Mouse (Mus musculus): Measurements from ENCODE around the gene Wwox. TPM values are rescaled to one million over a fixed set of nuclear protein-coding genes. Genes with fewer than 3 reads are reported as not detected.

Gene Wwox
- polyA plus RNA-seq, 1 experiment from 2014 or later: 14.0 TPM

DNA sequence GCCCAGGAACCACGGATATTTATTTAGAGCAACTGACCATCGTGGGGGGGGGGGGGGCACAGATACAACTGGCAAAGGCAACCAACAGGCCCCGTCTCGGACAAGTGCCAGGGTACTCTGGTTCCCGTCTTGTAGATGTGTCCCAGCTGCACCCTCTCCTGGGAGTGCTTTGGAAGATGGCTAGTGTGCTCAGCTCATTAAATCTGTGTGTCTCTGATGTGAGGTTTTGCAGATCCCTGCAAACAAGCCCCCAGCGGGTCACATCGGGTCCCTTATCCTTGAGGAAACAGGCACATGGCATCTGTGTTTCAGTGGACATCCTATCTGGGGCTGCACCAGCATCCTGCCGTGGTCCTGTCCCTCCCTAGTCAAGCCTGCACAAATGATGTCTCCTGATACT is 336.1 kb downstream of the Wwox start:
- Histone ChIP-seq H3K9me3 (no peaks in the 10 kb centered on the region), H3K36me3 (no peaks in the 10 kb centered on the region), H3K4me1 (peaks cover 27% of the 10 kb centered on the region), H3K27ac (replicated peaks) (no peak overlapping the region), H3K4me3 (no peak overlapping the region), H3K4me2 (replicated peaks) (no peak overlapping the region), H3K9ac (replicated peaks) (no peak overlapping the region), H3K27me3 (peaks cover 3% of the 10 kb centered on the region; the same call in 1 of the 2 replicates)
- ATAC-seq (ENCODE audit: low FRiP score, low read depth): no peak
- 78% methylated on average over 8 of the region's 8 CpGs for WGBS

DNA sequence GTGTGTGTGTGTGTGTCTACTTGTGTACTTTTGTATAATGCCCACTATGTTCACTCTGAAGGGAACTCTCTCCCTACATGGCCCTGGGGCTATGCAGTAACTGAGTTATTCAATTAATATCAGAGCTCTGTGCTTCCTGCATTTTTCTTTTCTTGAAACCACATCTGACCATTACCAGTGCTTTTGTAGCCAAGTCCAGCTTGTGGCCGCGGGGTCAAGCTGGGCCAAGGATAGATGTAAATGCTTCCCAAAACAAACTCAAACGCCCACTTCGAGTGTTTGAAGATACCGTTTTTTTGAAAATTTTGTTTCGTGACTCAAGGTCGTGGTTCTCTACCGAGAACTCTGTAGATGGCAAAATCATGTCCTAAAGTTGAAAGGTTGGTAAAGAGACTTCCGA is 337.2 kb downstream of the Wwox start:
- H3K9ac ChIP-seq (replicated peaks): no peak overlapping the region
- peaks cover 27% of the 10 kb centered on the region for H3K4me1 ChIP-seq
- H3K36me3 ChIP-seq: no peaks in the 10 kb centered on the region
- H3K27ac ChIP-seq (replicated peaks): no peak overlapping the region
- no peaks in the 10 kb centered on the region for H3K9me3 ChIP-seq
- peaks cover 3% of the 10 kb centered on the region; the same call in 1 of the 2 replicates for H3K27me3 ChIP-seq
- H3K4me3 ChIP-seq: no peak overlapping the region
- ATAC-seq (ENCODE audit: low FRiP score, low read depth): no peak
- no peak overlapping the region for H3K4me2 ChIP-seq (replicated peaks)
- WGBS: 89% methylated on average over 9 of the region's 9 CpGs

DNA sequence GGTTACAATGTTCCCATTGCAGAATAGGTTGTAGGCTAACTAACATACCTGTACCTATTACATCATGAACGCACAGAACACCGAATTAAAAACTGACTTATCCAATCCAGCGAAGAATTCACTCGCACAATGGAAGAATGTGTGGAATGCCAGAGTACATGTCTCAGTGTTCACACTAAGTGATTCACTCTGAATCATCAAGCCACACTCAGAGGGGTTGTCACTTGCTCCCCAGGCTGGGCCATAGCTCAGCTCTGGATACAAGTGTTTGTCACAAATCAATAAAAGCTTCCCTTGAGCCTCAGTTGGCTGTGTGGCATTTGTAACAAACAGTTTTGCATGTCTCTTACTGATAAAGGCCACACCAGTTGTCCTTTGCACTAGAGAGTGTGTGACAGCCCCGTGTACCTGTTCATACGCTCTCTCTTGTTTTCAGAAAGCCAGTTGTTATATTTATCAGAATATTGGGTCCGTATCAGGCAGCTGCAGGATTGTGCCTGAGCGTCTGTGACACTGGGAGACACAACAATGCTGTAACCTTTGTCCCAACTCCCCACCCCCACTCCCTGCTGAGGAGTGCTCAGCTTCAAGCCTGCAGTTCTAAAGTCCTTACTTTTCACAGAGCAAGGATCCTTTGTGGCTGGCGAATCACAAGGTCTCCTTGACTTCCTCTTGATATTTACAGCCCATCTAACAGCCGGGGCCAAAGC is 338.0 kb downstream of the Wwox start:
- Histone ChIP-seq H3K27ac (replicated peaks) (no peak overlapping the region), H3K9me3 (no peaks in the 10 kb centered on the region), H3K4me1 (peaks cover 25% of the 10 kb centered on the region), H3K27me3 (peaks cover 3% of the 10 kb centered on the region; the same call in 1 of the 2 replicates), H3K9ac (replicated peaks) (no peak overlapping the region), H3K4me2 (replicated peaks) (no peak overlapping the region), H3K36me3 (no peaks in the 10 kb centered on the region), H3K4me3 (no peak overlapping the region)
- ATAC-seq (ENCODE audit: low FRiP score, low read depth): no peak
- 52% methylated on average over 10 of the region's 10 CpGs for WGBS

DNA sequence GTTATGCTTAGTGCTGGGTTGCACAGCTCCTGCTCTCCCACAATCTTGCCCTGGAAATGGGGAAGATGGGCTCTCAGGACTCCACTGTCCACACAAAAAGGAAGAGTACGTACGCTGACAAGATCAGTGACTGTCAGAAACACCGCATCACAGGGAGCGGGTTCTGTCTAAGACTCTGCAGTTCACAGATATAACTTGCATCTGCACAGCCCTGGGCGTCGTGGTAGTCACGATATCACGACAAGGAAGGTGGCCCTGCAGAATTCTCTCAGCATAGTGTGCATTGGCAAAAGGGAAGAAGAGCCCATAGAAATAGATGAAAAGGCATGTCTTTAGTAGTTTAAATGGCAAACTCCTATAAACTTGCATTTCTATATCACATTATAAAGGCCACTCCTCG is 339.5 kb downstream of the Wwox start:
- Histone ChIP-seq H3K27ac (replicated peaks) (no peak overlapping the region), H3K4me3 (no peak overlapping the region), H3K4me2 (replicated peaks) (no peak overlapping the region), H3K36me3 (no peaks in the 10 kb centered on the region), H3K27me3 (peaks cover 8% of the 10 kb centered on the region), H3K9ac (replicated peaks) (no peak overlapping the region), H3K4me1 (peaks cover 11% of the 10 kb centered on the region; the same call in 1 of the 2 replicates), H3K9me3 (no peaks in the 10 kb centered on the region)
- 91% methylated on average over 9 of the region's 9 CpGs for WGBS
- no peak for ATAC-seq (ENCODE audit: low FRiP score, low read depth)

DNA sequence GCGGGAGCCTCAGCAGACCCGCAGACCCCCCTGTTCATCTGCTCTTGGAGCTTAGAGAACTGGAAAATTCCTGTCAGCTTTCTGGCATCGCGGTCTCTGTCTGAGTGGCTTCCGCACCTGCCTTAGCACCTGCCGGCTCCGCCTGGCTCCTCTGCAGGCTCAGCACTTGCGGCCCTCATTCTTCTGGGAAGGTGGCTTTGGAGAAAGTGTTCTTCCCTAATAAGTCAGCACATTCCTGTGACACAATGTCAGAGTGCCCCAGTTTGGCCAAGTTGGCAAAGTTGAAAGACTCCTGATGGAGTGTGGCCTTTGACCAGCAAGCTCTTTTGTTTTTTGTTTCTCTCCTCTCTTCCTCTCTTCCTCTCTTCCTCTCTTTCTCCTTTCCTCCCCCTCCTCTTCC is 343.9 kb downstream of the Wwox start:
- Histone ChIP-seq H3K9me3 (no peaks in the 10 kb centered on the region), H3K4me1 (no peaks in the 10 kb centered on the region), H3K4me3 (no peak overlapping the region), H3K27me3 (peaks cover 4% of the 10 kb centered on the region; the same call in 1 of the 2 replicates), H3K9ac (replicated peaks) (no peak overlapping the region), H3K4me2 (replicated peaks) (no peak overlapping the region), H3K36me3 (no peaks in the 10 kb centered on the region), H3K27ac (replicated peaks) (no peak overlapping the region)
- ATAC-seq (ENCODE audit: low FRiP score, low read depth): no peak
- 87% methylated on average over 8 of the region's 8 CpGs for WGBS

DNA sequence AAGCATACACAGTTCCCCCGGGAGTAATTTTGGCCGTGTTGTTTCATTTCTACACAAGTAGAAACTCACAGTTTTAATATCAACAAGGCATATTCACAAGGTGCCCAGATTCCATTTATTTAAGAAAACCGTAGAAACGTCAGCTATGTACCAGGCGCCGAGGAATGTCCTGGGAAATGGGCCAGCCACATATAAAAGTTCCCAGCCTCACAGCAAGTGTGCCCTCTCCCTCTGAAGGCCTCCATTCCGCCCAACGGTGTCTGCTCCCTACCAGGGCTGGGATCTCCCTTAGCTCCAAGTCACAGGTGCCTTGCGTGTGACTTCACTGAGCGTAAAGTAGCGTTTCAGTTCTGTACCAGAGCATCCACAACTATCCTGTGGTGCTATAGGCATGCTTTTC is 346.4 kb downstream of the Wwox start:
- H3K4me1 ChIP-seq: no peaks in the 10 kb centered on the region

DNA sequence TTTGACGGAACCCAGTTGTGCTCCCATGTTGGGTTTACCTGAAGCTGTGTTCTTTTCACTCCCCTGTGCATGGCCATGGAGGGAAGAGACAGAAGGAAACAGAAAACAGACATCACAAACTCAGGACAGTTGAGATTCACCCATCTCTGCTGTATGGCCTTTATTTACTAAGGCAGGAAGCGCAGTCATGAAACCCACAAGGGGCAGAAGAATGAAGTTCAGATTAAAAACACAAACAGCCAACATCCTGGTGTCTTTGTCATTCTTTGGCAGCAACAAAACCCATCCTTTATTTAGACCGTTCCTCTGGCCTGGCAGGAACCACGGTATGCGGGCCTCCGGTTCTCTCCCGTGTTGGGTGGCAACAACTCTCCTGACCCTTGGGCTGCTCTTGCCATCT is 350.2 kb downstream of the Wwox start:
- ATAC-seq (ENCODE audit: low FRiP score, low read depth): no peak
- WGBS: 94% methylated on average over 7 of the region's 7 CpGs

More for the DNA sequence above, 346.4 kb downstream of the Wwox start:
- H3K27ac ChIP-seq (replicated peaks): no peak overlapping the region
- peaks cover 4% of the 10 kb centered on the region; the same call in 1 of the 2 replicates for H3K27me3 ChIP-seq
- no peaks in the 10 kb centered on the region for H3K9me3 ChIP-seq
- H3K4me2 ChIP-seq (replicated peaks): no peak overlapping the region
- no peak for ATAC-seq (ENCODE audit: low FRiP score, low read depth)
- no peak overlapping the region for H3K9ac ChIP-seq (replicated peaks)
- H3K36me3 ChIP-seq: no peaks in the 10 kb centered on the region
- H3K4me3 ChIP-seq: no peak overlapping the region
- 94% methylated on average over 11 of the region's 11 CpGs for WGBS

DNA sequence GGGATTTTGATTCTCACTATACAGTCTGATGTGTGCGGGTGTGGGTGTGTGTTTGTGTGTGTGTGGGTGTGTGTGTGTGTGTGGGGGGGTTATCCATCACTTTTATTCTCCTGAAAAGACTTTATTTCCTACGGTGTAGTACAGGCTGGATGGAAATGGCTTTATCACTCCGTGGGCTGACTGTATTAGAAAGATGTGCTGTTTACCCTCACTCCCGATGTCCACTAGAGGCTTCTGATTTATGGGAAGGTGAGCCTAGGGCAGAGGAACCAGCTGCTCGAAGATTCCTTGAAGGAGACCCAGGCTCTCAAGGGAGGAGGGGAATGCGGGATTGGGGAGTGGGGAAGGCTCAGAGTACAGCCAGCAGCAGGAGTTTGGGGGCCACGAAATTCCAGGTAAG is 351.3 kb downstream of the Wwox start:
- no peak for ATAC-seq (ENCODE audit: low FRiP score, low read depth)
- H3K27me3 ChIP-seq: no peaks in the 10 kb centered on the region
- H3K4me2 ChIP-seq (replicated peaks): no peak overlapping the region
- 85% methylated on average over 7 of the region's 7 CpGs for WGBS
- no peak overlapping the region for H3K4me3 ChIP-seq
- no peaks in the 10 kb centered on the region for H3K9me3 ChIP-seq
- H3K36me3 ChIP-seq: no peaks in the 10 kb centered on the region
- H3K4me1 ChIP-seq: no peaks in the 10 kb centered on the region
- no peak overlapping the region for H3K27ac ChIP-seq (replicated peaks)
- no peak overlapping the region for H3K9ac ChIP-seq (replicated peaks)

More for the DNA sequence above, 350.2 kb downstream of the Wwox start:
- Histone ChIP-seq H3K4me2 (replicated peaks) (no peak overlapping the region), H3K9ac (replicated peaks) (no peak overlapping the region), H3K36me3 (no peaks in the 10 kb centered on the region), H3K4me1 (no peaks in the 10 kb centered on the region), H3K9me3 (no peaks in the 10 kb centered on the region), H3K4me3 (no peak overlapping the region), H3K27me3 (no peaks in the 10 kb centered on the region), H3K27ac (replicated peaks) (no peak overlapping the region)

DNA sequence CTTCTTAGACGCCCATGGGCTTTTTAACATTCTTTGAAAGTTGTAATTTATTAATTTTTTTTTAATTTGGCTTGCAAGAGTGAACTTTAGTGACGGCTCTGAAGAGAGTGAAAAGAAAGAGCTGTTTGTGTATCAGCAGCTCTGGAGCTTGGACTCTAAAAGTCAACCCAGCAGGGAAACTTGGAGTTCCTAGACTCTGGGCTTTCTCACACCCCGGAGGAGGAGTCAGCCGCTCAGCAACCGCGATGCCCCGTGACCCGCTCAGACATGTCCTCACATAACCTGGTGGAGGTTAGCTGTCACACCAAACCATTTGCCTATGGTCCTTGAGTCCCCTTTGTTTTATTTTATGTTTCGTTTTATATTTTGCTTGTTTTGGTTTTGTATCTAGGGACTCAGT is 354.2 kb downstream of the Wwox start:
- H3K4me3 ChIP-seq: no peak overlapping the region
- H3K4me1 ChIP-seq: no peaks in the 10 kb centered on the region
- no peak overlapping the region for H3K9ac ChIP-seq (replicated peaks)
- H3K9me3 ChIP-seq: no peaks in the 10 kb centered on the region
- ATAC-seq (ENCODE audit: low FRiP score, low read depth): no peak
- no peaks in the 10 kb centered on the region for H3K36me3 ChIP-seq
- H3K27me3 ChIP-seq: no peaks in the 10 kb centered on the region
- no peak overlapping the region for H3K4me2 ChIP-seq (replicated peaks)
- no peak overlapping the region for H3K27ac ChIP-seq (replicated peaks)
- WGBS: 90% methylated on average over 9 of the region's 9 CpGs

DNA sequence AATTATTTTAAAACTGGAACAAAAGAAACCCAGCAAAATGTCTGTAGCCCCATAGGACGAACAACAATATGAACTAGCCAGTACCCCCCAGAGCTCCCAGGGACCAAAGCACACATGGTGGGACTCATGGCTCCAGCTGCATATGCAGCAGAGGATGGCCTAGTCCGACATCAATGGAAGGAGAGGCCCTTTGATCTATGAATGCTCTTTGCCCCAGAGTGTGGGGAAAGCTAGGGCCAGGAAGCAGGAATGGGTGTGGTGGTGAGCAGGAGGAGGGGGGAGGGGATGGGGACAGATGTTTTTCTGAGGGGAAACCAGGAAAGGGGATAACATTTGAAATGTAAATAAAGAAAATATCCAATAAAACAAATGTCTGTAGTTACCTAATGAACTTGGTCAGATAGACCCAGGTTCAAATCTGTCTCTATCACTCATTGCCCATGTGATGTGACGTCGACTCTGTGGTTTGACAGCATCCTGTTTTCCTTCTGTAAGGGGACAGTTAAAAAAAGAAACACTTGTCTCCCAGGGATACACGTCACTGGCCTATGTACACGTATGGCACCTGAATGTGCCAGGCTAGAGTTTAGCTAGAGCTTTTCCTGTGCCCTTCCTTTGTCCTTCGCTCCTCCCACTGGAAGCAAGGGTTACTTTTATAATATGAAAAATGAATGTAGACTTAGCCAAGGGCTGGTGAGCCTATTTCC is 362.1 kb downstream of the Wwox start:
- ATAC-seq (ENCODE audit: low FRiP score, low read depth): no peak
- H3K4me3 ChIP-seq: no peak overlapping the region
- H3K4me1 ChIP-seq: 0 out of 2 replicates have a peak, but pooled peaks cover 5% of the 10 kb centered on the region
- no peak overlapping the region for H3K4me2 ChIP-seq (replicated peaks)
- 65% methylated on average over 7 of the region's 7 CpGs for WGBS
- H3K9me3 ChIP-seq: no peaks in the 10 kb centered on the region
- H3K27me3 ChIP-seq: no peaks in the 10 kb centered on the region
- no peak overlapping the region for H3K27ac ChIP-seq (replicated peaks)
- no peaks in the 10 kb centered on the region for H3K36me3 ChIP-seq
- no peak overlapping the region for H3K9ac ChIP-seq (replicated peaks)

DNA sequence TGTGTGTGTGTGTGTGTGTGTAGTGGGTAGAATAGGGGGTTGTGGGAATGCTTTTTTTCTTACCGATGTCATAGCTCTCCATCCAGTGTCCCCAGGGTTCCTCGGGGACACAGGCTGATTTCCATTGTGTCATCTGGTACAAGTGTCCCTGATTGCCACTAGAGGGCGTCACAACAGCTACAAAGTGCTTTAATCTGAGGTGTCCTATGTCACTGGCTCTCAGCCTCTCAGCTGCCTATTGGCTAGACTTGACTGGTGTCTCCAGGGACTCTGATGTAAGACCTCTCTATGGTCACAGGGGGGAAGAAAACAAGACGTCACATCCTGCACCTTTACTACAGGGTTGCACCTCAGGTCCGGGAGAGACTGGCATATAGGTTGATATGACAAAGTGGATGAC is 363.7 kb downstream of the Wwox start:
- no peaks in the 10 kb centered on the region for H3K27me3 ChIP-seq
- H3K9ac ChIP-seq (replicated peaks): no peak overlapping the region
- no peaks in the 10 kb centered on the region for H3K36me3 ChIP-seq
- no peak for ATAC-seq (ENCODE audit: low FRiP score, low read depth)
- peaks cover 5% of the 10 kb centered on the region; the same call in 1 of the 2 replicates for H3K4me1 ChIP-seq
- no peak overlapping the region for H3K27ac ChIP-seq (replicated peaks)
- no peak overlapping the region for H3K4me3 ChIP-seq
- 50% methylated on average over 5 of the region's 5 CpGs for WGBS
- no peak overlapping the region for H3K4me2 ChIP-seq (replicated peaks)
- no peaks in the 10 kb centered on the region for H3K9me3 ChIP-seq

DNA sequence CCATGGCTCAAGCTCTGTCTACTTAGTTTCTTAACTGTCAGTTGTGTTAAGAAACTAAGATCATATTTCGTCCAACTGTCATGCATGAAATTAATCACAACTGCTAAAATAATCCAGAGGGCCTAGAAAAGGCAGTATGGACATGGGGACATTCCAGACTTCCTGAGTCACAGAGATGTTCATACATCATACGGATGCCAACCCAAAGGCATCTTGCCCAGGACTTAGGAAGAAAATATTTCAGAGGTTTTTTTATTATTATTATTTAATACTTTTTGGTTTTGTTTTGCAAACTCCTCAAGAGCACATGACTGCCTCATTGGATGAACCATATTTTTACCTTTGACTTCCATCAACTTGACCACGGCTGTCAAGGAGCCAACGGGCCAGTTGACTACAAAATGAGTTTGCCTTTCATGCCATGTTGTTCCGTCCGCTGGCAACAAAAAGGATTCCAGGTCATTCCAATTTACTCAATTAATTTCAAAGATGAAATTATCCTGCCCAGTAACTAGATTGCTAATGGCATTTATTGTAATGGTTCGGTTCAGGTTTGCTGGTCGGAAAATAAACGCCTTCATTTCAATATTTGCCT is 367.5 kb downstream of the Wwox start:
- Histone ChIP-seq H3K9me3 (no peaks in the 10 kb centered on the region), H3K4me1 (no peaks in the 10 kb centered on the region; the same call in 1 of the 2 replicates), H3K36me3 (no peaks in the 10 kb centered on the region), H3K4me3 (no peak overlapping the region), H3K27ac (replicated peaks) (no peak overlapping the region), H3K9ac (replicated peaks) (no peak overlapping the region), H3K27me3 (no peaks in the 10 kb centered on the region), H3K4me2 (replicated peaks) (no peak overlapping the region)
- WGBS: 92% methylated on average over 9 of the region's 9 CpGs
- ATAC-seq (ENCODE audit: low FRiP score, low read depth): no peak
